ENCODE assay signal across 8 mouse cellular contexts in the genomic region with DNA sequence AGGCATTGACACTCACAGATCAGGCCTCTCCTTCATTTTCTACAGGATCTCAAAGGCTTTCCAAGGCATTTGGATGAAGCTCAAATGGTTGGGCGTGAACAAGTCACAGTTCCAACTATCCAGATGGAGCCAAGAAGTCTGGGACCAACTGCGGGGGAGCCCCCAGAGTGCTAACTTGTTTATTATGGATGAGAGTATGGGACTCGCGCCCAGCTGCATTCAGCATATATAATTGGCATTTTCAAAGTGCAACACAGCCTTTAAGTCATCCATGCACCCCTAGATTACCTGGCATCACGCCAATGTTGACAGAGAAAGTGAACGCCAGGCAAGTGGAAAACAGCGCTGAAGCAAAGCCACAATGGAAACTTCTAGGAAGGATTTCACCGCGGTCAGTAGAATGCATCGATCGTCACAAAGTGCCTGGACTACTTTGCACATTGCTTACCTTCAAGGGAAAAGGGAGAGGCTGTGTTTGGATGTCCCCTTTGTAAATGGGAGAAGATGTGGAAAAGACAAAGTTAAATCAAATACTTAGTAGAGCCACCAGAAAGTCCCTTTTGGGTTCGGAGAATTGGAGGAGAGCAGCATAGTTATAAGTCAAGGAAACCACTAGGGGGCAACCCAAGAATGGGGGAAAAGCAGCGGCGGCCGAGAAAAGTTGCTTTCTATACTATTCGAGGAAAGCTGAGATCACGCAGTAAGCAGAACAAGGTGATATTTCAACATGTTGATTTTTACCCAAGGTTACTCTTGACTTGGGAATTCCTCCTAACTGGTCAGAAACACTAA. TPM values are rescaled to one million over a fixed set of nuclear protein-coding genes. Genes with fewer than 3 reads are reported as not detected.
DNase-seq lines count a peak whose midpoint lies in the region; ATAC-seq and TF ChIP-seq lines count a peak whose summit lies in the region.

No protein-coding gene starts in this region.

- 40% methylated on average over 17 of the region's 17 CpGs for WGBS in forebrain, embryonic 10.5 days
- 19% methylated on average over 17 of the region's 17 CpGs for WGBS in heart, embryonic 16.5 days
- 21% methylated on average over 17 of the region's 17 CpGs for WGBS in liver, embryonic 13.5 days (ENCODE audit: insufficient replicate concordance)
- 37% methylated on average over 17 of the region's 17 CpGs for WGBS in neural tube, embryonic 11.5 days

- no peaks in the 10 kb centered on the region for H3K9me3 ChIP-seq in forebrain, embryonic 10.5 days
- no peaks in the 10 kb centered on the region for H3K9me3 ChIP-seq in heart, embryonic 16.5 days (replicated peaks; ENCODE audit: control insufficient read depth, low read length)
- H3K9me3 ChIP-seq in liver, embryonic 13.5 days (replicated peaks) = no peaks in the 10 kb centered on the region
- no peaks in the 10 kb centered on the region for H3K9me3 ChIP-seq in neural tube, embryonic 11.5 days (ENCODE audit: control insufficient read depth, low read length)

- peaks cover 14% of the 10 kb centered on the region for H3K27me3 ChIP-seq in forebrain, embryonic 10.5 days (ENCODE audit: poor library complexity, severe bottlenecking)
- no peaks in the 10 kb centered on the region for H3K27me3 ChIP-seq in heart, embryonic 16.5 days (ENCODE audit: control insufficient read depth, insufficient read depth, low read length)
- peaks cover 3% of the 10 kb centered on the region; the same call in 1 of the 2 replicates for H3K27me3 ChIP-seq in liver, embryonic 13.5 days
- H3K27me3 ChIP-seq in neural tube, embryonic 11.5 days (ENCODE audit: control insufficient read depth, insufficient read depth, low read length) = no peaks in the 10 kb centered on the region

- no peak for TF ChIP-seq POLR2A in brain, embryonic 14.5 days (IDR thresholded peaks at IDR 0.05; ENCODE audit: borderline replicate concordance, extremely low read depth, insufficient read depth, insufficient read length, poor library complexity, severe bottlenecking)

- peak; percentile 95 for DNase-seq in brain, embryonic 14.5 days (ENCODE audit: low read depth)
- peak; percentile 55 for DNase-seq in forebrain, embryonic 10.5 days (ENCODE audit: extremely low spot score, low spot score)
- DNase-seq in kidney, postnatal 25 days = peak; percentile 64 to 74
- DNase-seq in liver, embryonic 13.5 days = no peak
- peak; percentile 69 for DNase-seq in neural tube, embryonic 11.5 days (ENCODE audit: low spot score)
- DNase-seq in thymus, postnatal 4 days = peak; percentile 31

- H3K36me3 ChIP-seq in forebrain, embryonic 10.5 days (replicated peaks) = peaks cover 2% of the 10 kb centered on the region; the same call in 1 of the 2 replicates
- no peaks in the 10 kb centered on the region for H3K36me3 ChIP-seq in heart, embryonic 16.5 days (ENCODE audit: control insufficient read depth, insufficient read depth)
- H3K36me3 ChIP-seq in liver, embryonic 13.5 days = no peaks in the 10 kb centered on the region
- no peaks in the 10 kb centered on the region for H3K36me3 ChIP-seq in neural tube, embryonic 11.5 days (ENCODE audit: control insufficient read depth, insufficient read depth, low read length)

- H3K9ac ChIP-seq in heart, embryonic 16.5 days (ENCODE audit: low read length) = peak overlapping the region; percentile 43; the same call in 1 of the 2 replicates
- H3K9ac ChIP-seq in liver, embryonic 13.5 days = no peak overlapping the region
- no peak overlapping the region for H3K9ac ChIP-seq in neural tube, embryonic 11.5 days (ENCODE audit: low read length)

- peak overlapping the region; percentile 72 for H3K4me2 ChIP-seq in heart, embryonic 16.5 days (ENCODE audit: low read depth, low read length)
- peak overlapping the region; percentile 41; the same call in 1 of the 2 replicates for H3K4me2 ChIP-seq in liver, embryonic 13.5 days
- H3K4me2 ChIP-seq in neural tube, embryonic 11.5 days (ENCODE audit: low read depth) = peak overlapping the region; percentile 21; the same call in 1 of the 2 replicates

- peak; percentile 76 for TF ChIP-seq CTCF in brain, embryonic 14.5 days (IDR thresholded peaks at IDR 0.05; ENCODE audit: borderline replicate concordance, extremely low read depth, insufficient read depth, insufficient read length)

- peaks cover 15% of the 10 kb centered on the region for H3K4me1 ChIP-seq in forebrain, embryonic 10.5 days
- peaks cover 3% of the 10 kb centered on the region; the same call in 1 of the 2 replicates for H3K4me1 ChIP-seq in heart, embryonic 16.5 days (ENCODE audit: control insufficient read depth, insufficient read depth, low read length)
- 0 out of 2 replicates have a peak, but pooled peaks cover 2% of the 10 kb centered on the region for H3K4me1 ChIP-seq in liver, embryonic 13.5 days (replicated peaks)
- no peaks in the 10 kb centered on the region for H3K4me1 ChIP-seq in neural tube, embryonic 11.5 days (ENCODE audit: control insufficient read depth, insufficient read depth, low read length)

- H3K4me3 ChIP-seq in forebrain, embryonic 10.5 days = no peak overlapping the region
- peak overlapping the region; percentile 45 for H3K4me3 ChIP-seq in heart, embryonic 16.5 days (ENCODE audit: low read length)
- no peak overlapping the region for H3K4me3 ChIP-seq in liver, embryonic 13.5 days (replicated peaks)
- no peak overlapping the region for H3K4me3 ChIP-seq in neural tube, embryonic 11.5 days (ENCODE audit: low read depth, low read length)

- no peak overlapping the region for H3K27ac ChIP-seq in forebrain, embryonic 10.5 days
- no peak overlapping the region for H3K27ac ChIP-seq in heart, embryonic 16.5 days (ENCODE audit: low read length)
- H3K27ac ChIP-seq in liver, embryonic 13.5 days = no peak overlapping the region
- no peak overlapping the region for H3K27ac ChIP-seq in neural tube, embryonic 11.5 days (ENCODE audit: low read depth, low read length)

- peak; percentile 71 for ATAC-seq in CD4-positive, CD25-positive, alpha-beta regulatory T cell, adult 4 months
- ATAC-seq in heart, embryonic 16.5 days (replicated peaks; ENCODE audit: extremely low read depth, insufficient read depth, low FRiP score) = peak; percentile 60
- ATAC-seq in liver, embryonic 13.5 days (ENCODE audit: low read depth) = no peak
- ATAC-seq in neural tube, embryonic 11.5 days (ENCODE audit: insufficient read depth, low FRiP score, low TSS enrichment) = peak; percentile 64

RNA-seq across cellular contexts. Expression of a gene that starts 27.3 kb away (rescaled TPM):
- polyA plus RNA-seq in CD4-positive, CD25-positive, alpha-beta regulatory T cell, adult 4 months (2017; shearing (Covaris generic)) = not detected
- 17.6 and 21.8 TPM in 2 replicates for polyA plus RNA-seq in brain, embryonic 14.5 days (2012; rRNA removed)
- 32.0 and 36.5 TPM in 2 replicates for polyA plus RNA-seq in forebrain, embryonic 10.5 days (2016; fragmentation: Nextera tagmentation; extraction: Ambion mirVana)
- polyA plus RNA-seq in heart, embryonic 16.5 days (2015; fragmentation: Nextera tagmentation; extraction: Ambion mirVana) = 29.3 and 33.4 TPM in 2 replicates
- 3.9 and 5.1 TPM in 2 replicates for polyA plus RNA-seq in liver, embryonic 13.5 days (2015; fragmentation: Nextera tagmentation; extraction: Ambion mirVana)
- polyA plus RNA-seq in neural tube, embryonic 11.5 days (2014; fragmentation: Nextera tagmentation; extraction: Ambion mirVana) = 22.1 and 23.0 TPM in 2 replicates

Comparison
In these comparisons a context has a peak if more than half of its experiments do, and no peak if none do; other contexts are left out.
1. H3K4me2 ChIP-seq: peak in every context shown above with its lines; median percentile 72 in heart, embryonic 16.5 days; 41 in liver, embryonic 13.5 days; 21 in neural tube, embryonic 11.5 days.